Mouse (Mus musculus): Measurements from ENCODE around the gene Camkk1. TPM values are rescaled to one million over a fixed set of nuclear protein-coding genes. Genes with fewer than 3 reads are reported as not detected.

Gene Camkk1
- total and polyA plus RNA-seq, 3 experiments, result 5.8 to 6.6 TPM; not detected in 1

DNA sequence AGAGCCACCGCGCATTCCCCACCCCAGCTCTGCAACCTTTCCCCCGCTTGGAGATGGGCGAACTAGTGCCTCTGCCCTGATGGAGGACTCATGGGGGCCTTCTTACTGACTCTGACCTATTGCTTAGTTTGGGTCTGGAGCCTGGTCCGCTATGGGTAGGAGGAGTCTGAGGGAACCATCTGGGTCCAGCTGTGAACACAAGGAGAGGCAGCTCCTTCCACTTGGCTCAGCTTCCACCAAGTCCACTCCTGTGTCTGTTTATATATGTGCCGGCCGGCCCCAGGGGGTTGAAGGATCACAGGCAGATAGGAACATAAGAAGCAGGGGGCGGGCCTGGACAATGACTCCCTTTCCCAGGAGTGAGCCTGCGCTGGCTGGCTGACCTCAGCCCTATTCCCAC is 26.8 kb upstream of the Camkk1 start:
- DNase-seq (ENCODE audit: low read depth, low spot score), result no peak
- Histone ChIP-seq H3K36me3 (ENCODE audit: control insufficient read depth in 1 of 2, insufficient read depth in 2 of 2, low read length in 2 of 2) (peaks cover 0 to 18% of the 10 kb centered on the region in 2 experiments; a peak in 2 of 4 replicates), H3K27ac (ENCODE audit: control insufficient read depth, low read depth, low read length) (no peak overlapping the region), H3K27me3 (ENCODE audit: control insufficient read depth in 1 of 2, insufficient read depth in 2 of 2, low read length in 2 of 2) (no peaks in the 10 kb centered on the region), H3K4me1 (ENCODE audit: control insufficient read depth in 1 of 2, insufficient read depth in 2 of 2, low read length in 2 of 2) (peaks cover 11 to 28% of the 10 kb centered on the region in 2 experiments), H3K4me3 (ENCODE audit: control insufficient read depth in 1 of 2, insufficient read depth in 1 of 2, low read depth in 2 of 2, low read length in 2 of 2) (no peak overlapping the region), H3K9me3 (replicated peaks; ENCODE audit: insufficient read depth, low read length) (no peaks in the 10 kb centered on the region), H3K79me2 (ENCODE audit: control insufficient read depth, insufficient read depth, low read length, poor library complexity) (no peaks in the 10 kb centered on the region), H3K9ac (ENCODE audit: control insufficient read depth, low read depth, low read length, poor library complexity, severe bottlenecking) (no peak overlapping the region)
- TF ChIP-seq ZNF384 (IDR thresholded peaks at IDR 0.05; ENCODE audit: low read depth, low read length), result no peak
- no peak for TF ChIP-seq POLR2A (IDR thresholded peaks at IDR 0.05; ENCODE audit: control insufficient read depth in 1 of 2, insufficient read depth in 1 of 2, low read depth in 1 of 2, low read length in 2 of 2, poor library complexity in 1 of 2)
- no peak for TF ChIP-seq EP300 (IDR thresholded peaks at IDR 0.05; ENCODE audit: low read depth in 1 of 2, low read length in 2 of 2)
- TF ChIP-seq POLR2AphosphoS5 (IDR thresholded peaks at IDR 0.05; ENCODE audit: borderline replicate concordance, low read depth, low read length), result no peak
- TF ChIP-seq USF2 (IDR thresholded peaks at IDR 0.05; ENCODE audit: borderline replicate concordance in 1 of 2, insufficient read depth in 1 of 2, low read depth in 1 of 2, low read length in 2 of 2), result no peak
- no peak for TF ChIP-seq ZMIZ1 (IDR thresholded peaks at IDR 0.05; ENCODE audit: low read depth, low read length)
- TF ChIP-seq CHD2 (IDR thresholded peaks at IDR 0.05; ENCODE audit: low read length), result no peak
- TF ChIP-seq MEF2A (IDR thresholded peaks at IDR 0.05; ENCODE audit: extremely low read depth, insufficient replicate concordance, low read depth, low read length, poor library complexity, severe bottlenecking), result no peak
- no peak for TF ChIP-seq ZC3H11A (IDR thresholded peaks at IDR 0.05; ENCODE audit: low read depth, low read length)
- TF ChIP-seq NRF1 (IDR thresholded peaks at IDR 0.05; ENCODE audit: insufficient read depth, low read depth, low read length, poor library complexity, severe bottlenecking), result no peak
- no peak for TF ChIP-seq SIN3A (IDR thresholded peaks at IDR 0.05; ENCODE audit: low read length)
- TF ChIP-seq GATA1 (IDR thresholded peaks at IDR 0.05; ENCODE audit: low read depth, low read length), result no peak
- no peak for TF ChIP-seq CTCF (IDR thresholded peaks at IDR 0.05 in 2 of 3, conservative IDR thresholded peaks at IDR 0.05 in 1 of 3; ENCODE audit: control insufficient read depth in 1 of 3, insufficient read depth in 1 of 3, low read depth in 2 of 3, low read length in 3 of 3, poor library complexity in 1 of 3, severe bottlenecking in 1 of 3)

DNA sequence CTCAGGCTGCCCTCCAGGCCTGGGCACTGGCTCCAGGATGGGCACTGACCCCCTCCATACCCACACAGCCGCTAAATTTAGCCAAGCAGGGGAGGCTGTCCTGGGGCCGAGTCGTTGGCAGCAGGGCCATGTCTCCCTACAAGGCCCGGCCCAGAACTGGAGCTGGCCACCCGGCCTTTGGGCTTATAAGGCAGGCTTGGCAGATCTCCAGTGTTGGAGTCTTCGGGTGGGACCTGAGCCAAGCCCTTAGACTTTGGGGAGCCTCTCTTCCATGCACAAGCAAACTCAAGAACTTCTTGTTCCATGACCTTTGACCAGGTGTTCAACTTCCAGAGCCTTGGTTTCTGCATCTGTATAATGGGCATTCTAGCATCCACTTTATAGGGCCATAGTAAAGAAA is 22.5 kb upstream of the Camkk1 start:
- Histone ChIP-seq H3K9ac (ENCODE audit: control insufficient read depth, low read depth, low read length, poor library complexity, severe bottlenecking) (no peak overlapping the region), H3K4me1 (ENCODE audit: control insufficient read depth in 1 of 2, insufficient read depth in 2 of 2, low read length in 2 of 2) (peaks cover 13 to 45% of the 10 kb centered on the region in 2 experiments), H3K9me3 (replicated peaks; ENCODE audit: insufficient read depth, low read length) (no peaks in the 10 kb centered on the region), H3K36me3 (ENCODE audit: control insufficient read depth in 1 of 2, insufficient read depth in 2 of 2, low read length in 2 of 2) (peaks cover 0 to 26% of the 10 kb centered on the region in 2 experiments; a peak in 2 of 4 replicates), H3K27ac (ENCODE audit: control insufficient read depth, low read depth, low read length) (no peak overlapping the region), H3K27me3 (ENCODE audit: control insufficient read depth in 1 of 2, insufficient read depth in 2 of 2, low read length in 2 of 2) (no peaks in the 10 kb centered on the region), H3K4me3 (ENCODE audit: control insufficient read depth in 1 of 2, insufficient read depth in 1 of 2, low read depth in 2 of 2, low read length in 2 of 2) (no peak overlapping the region), H3K79me2 (ENCODE audit: control insufficient read depth, insufficient read depth, low read length, poor library complexity) (no peaks in the 10 kb centered on the region)
- no peak for TF ChIP-seq CHD2 (IDR thresholded peaks at IDR 0.05; ENCODE audit: low read length)
- no peak for DNase-seq (ENCODE audit: low read depth, low spot score)

DNA sequence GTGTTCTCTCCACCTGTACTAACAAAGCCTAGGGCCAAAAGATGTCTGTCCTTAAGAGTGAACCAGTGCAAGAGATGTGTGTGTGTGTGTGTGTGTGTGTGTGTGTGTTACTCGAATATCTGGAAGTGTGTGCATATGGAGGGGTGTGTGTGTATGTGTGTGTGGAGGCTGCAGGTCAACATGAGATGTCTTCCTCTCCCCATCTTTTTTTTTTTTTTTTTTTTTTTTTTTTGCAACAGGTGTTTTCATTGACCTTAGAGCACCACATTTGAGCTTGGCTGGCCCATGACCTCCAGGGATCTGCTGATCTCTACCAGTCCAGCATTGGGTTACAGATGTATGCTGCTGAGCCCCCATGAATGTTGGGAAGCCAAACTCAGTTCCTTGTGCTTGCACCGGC is 22.0 kb upstream of the Camkk1 start:
- TF ChIP-seq TAL1 (IDR thresholded peaks at IDR 0.05; ENCODE audit: low read length), result no peak
- no peak for TF ChIP-seq SMC3 (IDR thresholded peaks at IDR 0.05; ENCODE audit: low read depth, low read length)
- TF ChIP-seq MAZ (IDR thresholded peaks at IDR 0.05; ENCODE audit: low read depth, low read length), result no peak
- no peak for TF ChIP-seq RCOR1 (IDR thresholded peaks at IDR 0.05; ENCODE audit: low read depth, low read length)
- TF ChIP-seq NELFE (IDR thresholded peaks at IDR 0.05; ENCODE audit: low read depth, low read length), result no peak
- no peak for TF ChIP-seq GATA1 (IDR thresholded peaks at IDR 0.05; ENCODE audit: low read depth, low read length)
- TF ChIP-seq POLR2AphosphoS2 (IDR thresholded peaks at IDR 0.05; ENCODE audit: low read length), result no peak
- TF ChIP-seq UBTF (IDR thresholded peaks at IDR 0.05; ENCODE audit: borderline replicate concordance, insufficient read depth, low read depth, low read length), result no peak
- TF ChIP-seq MXI1 (IDR thresholded peaks at IDR 0.05; ENCODE audit: low read depth, low read length), result no peak
- TF ChIP-seq ZC3H11A (IDR thresholded peaks at IDR 0.05; ENCODE audit: low read depth, low read length), result no peak
- peaks cover 13 to 45% of the 10 kb centered on the region in 2 experiments for H3K4me1 ChIP-seq (ENCODE audit: control insufficient read depth in 1 of 2, insufficient read depth in 2 of 2, low read length in 2 of 2)
- H3K9me3 ChIP-seq (replicated peaks; ENCODE audit: insufficient read depth, low read length), result no peaks in the 10 kb centered on the region
- DNase-seq (ENCODE audit: low read depth, low spot score), result no peak
- H3K36me3 ChIP-seq (ENCODE audit: control insufficient read depth in 1 of 2, insufficient read depth in 2 of 2, low read length in 2 of 2), result peaks cover 0 to 26% of the 10 kb centered on the region in 2 experiments; a peak in 2 of 4 replicates
- H3K79me2 ChIP-seq (ENCODE audit: control insufficient read depth, insufficient read depth, low read length, poor library complexity), result no peaks in the 10 kb centered on the region
- no peaks in the 10 kb centered on the region for H3K27me3 ChIP-seq (ENCODE audit: control insufficient read depth in 1 of 2, insufficient read depth in 2 of 2, low read length in 2 of 2)
- H3K9ac ChIP-seq (ENCODE audit: control insufficient read depth, low read depth, low read length, poor library complexity, severe bottlenecking), result no peak overlapping the region
- H3K27ac ChIP-seq (ENCODE audit: control insufficient read depth, low read depth, low read length), result no peak overlapping the region
- no peak overlapping the region for H3K4me3 ChIP-seq (ENCODE audit: control insufficient read depth in 1 of 2, insufficient read depth in 1 of 2, low read depth in 2 of 2, low read length in 2 of 2)
